Mouse (Mus musculus) c-Kit-positive CD71-positive TER-119-positive erythroid progenitor cells, embryonic 14.5 days (primary cell): Measurements from ENCODE around the gene Fhit.

Source experiments
- DNase-seq: peaks from one replicate; pipeline ENCODE4 v3.0.0-alpha.2; 2013; ENCODE audit warnings: low spot score

Fhit gene

DNA sequence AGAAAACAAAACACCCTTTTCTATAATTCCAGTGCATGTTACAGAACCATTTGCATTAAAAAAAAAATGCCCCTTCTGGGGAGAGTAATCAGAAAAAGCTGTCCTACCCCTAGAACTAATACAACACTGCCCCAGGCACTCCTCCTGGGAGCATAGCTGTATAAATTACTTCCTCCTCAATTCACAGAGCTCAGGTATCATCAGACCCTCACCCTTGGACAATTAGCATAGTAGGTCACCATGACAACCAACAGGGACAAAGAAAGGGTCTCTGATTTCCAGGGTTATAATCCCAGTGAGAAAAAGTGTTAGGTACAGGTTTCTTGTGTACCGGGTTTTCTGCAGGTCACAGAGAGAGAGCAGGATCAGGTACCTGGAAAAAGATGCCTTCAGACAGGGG, 654.3 kb downstream of the Fhit start:
- DNase-seq = no peak

- DNase-seq = no peak
Observed at GRCm38 (mm10) chr14:10485798-10486197, 676.0 kb downstream of the Fhit start.

DNA sequence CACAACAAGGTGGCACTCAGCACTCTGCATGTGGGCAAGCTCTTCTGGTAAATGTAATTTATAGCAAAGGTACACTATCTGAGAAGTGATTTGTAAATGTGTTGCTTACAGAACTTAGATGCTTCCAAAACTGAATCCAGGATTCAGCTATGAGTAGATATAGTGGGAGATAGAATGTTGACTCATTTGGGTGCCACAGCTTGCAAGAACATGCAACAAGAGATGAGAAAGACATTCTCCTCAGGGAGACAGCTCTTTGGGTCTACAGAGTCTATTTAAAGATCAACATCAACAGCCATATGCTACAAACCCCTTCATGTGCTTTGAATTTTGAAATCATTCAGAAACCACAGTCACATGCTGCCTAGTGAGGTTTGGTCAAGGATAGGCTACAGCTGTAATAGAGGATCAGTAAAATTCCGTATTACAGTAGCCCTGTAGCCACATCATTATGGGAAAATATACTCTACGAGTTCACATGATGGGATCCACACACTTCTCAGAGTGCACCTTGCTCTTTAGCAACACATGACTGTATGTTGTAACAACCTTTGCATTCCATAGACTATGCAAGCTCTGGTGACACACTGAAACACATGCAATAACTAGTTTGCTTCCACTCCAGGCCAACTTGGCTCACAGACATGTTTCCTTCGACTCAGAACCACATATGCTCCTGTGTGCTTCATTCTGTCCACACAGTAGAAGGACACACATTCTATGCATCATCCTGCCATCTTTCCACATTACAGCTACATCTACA, 678.8 kb downstream of the Fhit start:
- DNase-seq = no peak

GRCm38 (mm10) chr14:10481370-10481769, 680.5 kb downstream of the Fhit start:
- DNase-seq = no peak

GRCm38 (mm10) chr14:10480681-10481080, 681.2 kb downstream of the Fhit start:
- no peak for DNase-seq

DNA sequence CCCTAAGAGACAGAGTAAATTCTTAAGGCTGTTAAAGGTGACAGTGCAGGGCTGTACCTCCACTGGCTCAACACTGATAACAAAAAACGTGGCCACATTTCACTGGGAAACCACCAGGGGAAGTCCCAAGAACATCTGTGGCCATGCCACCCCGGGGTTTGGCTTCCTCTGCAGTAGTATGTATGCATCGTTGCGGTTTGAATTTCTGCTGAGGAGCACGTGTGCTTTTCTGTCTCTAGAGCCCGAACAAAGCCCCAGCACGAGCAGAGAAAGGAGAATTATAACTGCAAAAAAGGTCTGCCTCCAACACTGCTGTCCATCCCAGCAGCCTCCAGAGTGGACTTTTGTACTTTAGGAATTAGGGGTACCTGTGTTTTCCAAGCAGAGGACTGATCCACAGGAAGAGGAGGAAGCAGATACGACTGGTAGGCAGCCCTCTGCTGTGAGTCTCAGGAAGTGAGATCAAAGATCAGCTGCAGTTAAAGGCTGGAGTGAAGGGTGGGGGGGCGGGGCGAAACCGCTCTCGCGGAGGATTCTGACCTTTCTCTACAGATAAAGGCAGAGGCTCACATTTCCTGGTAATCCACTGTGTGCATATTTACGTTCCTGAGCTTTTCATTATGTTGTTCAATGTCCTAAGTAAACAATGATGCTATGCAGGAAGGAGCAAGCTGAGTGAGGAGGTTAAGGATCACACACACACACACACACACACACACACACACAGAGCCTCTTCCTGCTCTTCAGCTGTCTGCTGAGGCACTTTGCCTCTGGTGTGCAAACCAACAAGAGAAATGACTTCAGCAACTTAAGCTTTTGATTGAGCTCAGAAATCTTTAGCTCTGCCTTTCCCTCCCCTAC, 708.6 kb downstream of the Fhit start:
- peak; percentile 60 for DNase-seq

DNA sequence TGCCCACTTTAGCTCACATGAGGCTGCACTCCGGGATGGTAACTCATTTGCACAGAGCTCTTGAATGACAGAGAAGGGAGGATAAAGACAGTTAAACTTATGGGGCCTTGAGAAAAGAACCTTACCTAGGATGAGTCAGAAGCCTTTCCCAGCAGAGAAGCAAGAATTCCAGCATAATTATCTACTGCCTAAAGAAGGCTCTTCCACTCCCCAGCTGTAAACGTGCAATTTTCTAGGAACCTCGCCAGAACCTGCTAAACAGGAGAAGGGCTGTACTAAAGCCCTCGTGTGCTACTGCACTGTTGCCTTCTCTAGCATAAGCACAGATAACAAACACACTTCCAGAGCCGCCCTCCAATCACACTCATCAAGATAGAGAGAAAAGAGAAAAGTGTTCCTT, 709.6 kb downstream of the Fhit start:
- peak; percentile 29 for DNase-seq

GRCm38 (mm10) chr14:10445360-10445759, 716.5 kb downstream of the Fhit start:
- no peak for DNase-seq

GRCm38 (mm10) chr14:10439007-10439749, 722.7 kb downstream of the Fhit start:
- DNase-seq = no peak

- DNase-seq = no peak
Observed at GRCm38 (mm10) chr14:10436193-10436592, 725.6 kb downstream of the Fhit start.

GRCm38 (mm10) chr14:10432502-10432901, 729.3 kb downstream of the Fhit start:
- DNase-seq = no peak

GRCm38 (mm10) chr14:10430396-10431000, 731.3 kb downstream of the Fhit start:
- no peak for DNase-seq

- no peak for DNase-seq
Observed at GRCm38 (mm10) chr14:10423499-10423898, 738.3 kb downstream of the Fhit start.

- DNase-seq = no peak
Observed at GRCm38 (mm10) chr14:10422261-10422660, 739.6 kb downstream of the Fhit start.

GRCm38 (mm10) chr14:10415068-10415467, 746.8 kb downstream of the Fhit start:
- no peak for DNase-seq

DNA sequence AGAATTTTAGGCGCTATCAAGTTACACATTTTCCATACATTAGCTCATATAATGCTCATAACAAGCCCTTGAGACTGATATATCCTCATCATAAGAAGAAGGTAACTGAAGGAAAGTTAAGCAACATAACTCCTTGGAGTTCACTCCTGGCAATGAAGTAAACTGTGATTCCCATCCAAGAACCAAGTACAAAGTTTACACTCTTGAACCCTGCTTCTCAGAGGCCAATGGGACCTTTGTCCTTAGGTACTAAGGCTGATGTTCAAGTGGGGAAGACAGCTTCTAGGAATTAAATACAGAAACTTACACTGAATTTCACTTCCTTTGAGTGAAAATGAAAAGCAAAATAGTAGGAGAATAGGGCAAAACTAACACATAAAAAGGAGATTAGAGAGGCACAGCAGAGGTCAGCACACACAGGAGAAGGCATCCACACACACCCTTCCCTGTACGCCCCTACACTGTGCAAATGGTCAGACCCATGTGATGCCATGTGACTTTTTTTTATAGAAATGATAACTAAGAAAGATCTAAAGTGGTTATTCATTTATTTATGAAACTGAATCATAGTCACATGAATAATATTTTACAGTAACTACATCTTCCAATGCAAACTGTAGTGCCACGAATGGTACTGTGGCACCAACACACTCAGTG, 752.4 kb downstream of the Fhit start:
- no peak for DNase-seq

GRCm38 (mm10) chr14:10405346-10405745, 756.5 kb downstream of the Fhit start:
- DNase-seq = no peak

DNA sequence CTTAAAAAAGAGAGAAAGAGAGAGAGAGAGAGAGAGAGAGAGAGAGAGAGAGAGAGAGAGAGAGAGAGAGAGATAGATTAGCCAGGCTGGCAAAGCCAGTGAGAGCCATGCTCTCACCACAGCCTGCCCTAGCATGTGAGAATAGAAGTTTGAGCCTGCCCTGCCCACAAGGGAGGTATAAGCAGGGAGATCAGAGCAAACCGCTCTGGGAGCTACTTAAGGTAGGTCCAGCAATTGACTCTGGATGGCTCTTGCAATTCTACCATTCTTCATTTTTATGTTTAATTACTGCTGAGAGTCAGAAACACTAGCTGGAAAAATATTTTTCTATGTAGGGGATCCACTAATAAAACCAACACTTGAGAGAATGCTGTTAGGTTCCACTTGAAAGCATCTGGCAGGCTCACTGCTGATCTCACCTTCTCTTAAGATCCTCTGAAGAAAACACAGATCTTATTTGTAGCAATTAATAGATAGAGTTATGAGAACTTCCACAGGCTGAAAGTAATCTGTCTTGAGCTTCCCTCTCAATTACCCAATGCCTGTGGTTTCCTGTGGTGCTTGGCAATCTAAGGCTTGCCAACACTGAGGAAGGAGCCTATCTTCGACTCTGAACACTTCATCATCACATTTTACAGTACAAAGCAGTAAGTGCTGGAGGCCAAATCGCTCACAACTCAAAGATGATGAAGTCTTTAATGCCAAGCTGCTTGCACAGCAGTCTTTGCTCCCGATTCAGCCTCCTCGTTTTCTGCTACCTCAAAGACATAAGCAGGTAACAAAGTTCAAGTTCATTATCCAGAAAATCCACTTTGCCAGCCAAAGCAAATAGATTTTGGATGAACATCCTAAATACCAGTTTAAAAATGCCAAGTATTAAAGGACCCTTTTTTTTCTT, 793.8 kb downstream of the Fhit start:
- DNase-seq = no peak

DNA sequence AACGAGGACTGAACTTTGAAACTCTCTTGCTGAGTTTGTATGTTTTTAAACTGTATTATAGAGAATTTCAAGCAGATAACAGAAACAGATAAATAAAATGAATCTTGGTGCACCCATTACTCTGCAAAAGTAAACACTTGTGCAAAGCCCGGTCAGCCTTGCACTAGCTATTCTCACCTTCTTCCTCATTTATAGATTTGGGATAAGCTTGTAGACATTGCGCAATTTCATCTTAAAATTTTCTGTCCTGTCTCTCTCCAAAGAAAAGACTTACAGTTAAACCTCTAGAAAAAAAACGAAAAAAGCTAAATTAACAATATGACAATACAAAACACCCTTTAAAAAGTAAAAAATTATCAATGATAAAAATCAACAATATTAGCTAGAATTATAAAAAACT, 795.0 kb downstream of the Fhit start:
- no peak for DNase-seq

- DNase-seq = no peak
Observed at GRCm38 (mm10) chr14:10364281-10364680, 797.6 kb downstream of the Fhit start.

GRCm38 (mm10) chr14:10363306-10363705, 798.5 kb downstream of the Fhit start:
- no peak for DNase-seq
